Mouse (Mus musculus) lung, adult 10 weeks (tissue): ENCODE measurements around the gene Tuft1. TPM values are rescaled to one million over a fixed set of nuclear protein-coding genes. Genes with fewer than 3 reads are reported as not detected.

Experiments used
- polyA plus RNA-seq: library from polyadenylated mRNA; stranded (reverse); fragments of 350-450 nt; fragmentation: Illumina TruSeq; extraction: RNeasy Lipid Tissue Mini Kit (QIAGEN cat#74804); gene quantifications from one replicate; pipeline ENCODE4 v1.2.3, GENCODE M21; 2014; ENCODE audit warnings: low read depth, low replicate concordance; ENCODE audit not compliant: insufficient read depth

Gene Tuft1
- 18.9 TPM for polyA plus RNA-seq

DNA sequence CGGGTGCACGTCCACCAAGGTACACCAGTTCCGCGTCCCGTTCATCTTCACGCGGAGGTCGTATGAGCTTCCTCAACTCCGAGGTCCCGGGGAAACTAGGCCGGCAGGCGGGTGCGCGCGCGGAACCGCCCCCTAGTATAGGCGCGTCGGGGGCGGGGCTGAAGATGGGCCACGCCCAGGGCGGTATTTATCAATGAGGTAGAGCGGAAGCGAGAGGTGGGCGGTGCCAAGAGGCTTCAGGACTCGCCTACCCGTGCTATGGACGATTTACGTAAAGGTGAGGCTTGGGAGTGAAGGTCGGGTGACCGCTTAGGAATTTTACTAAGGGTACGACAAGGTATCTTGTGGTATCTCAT is at the start of gene Tuft1:
Tuft1 (minus strand) TSS at position 133 of the 356 bp plus-strand sequence.

DNA sequence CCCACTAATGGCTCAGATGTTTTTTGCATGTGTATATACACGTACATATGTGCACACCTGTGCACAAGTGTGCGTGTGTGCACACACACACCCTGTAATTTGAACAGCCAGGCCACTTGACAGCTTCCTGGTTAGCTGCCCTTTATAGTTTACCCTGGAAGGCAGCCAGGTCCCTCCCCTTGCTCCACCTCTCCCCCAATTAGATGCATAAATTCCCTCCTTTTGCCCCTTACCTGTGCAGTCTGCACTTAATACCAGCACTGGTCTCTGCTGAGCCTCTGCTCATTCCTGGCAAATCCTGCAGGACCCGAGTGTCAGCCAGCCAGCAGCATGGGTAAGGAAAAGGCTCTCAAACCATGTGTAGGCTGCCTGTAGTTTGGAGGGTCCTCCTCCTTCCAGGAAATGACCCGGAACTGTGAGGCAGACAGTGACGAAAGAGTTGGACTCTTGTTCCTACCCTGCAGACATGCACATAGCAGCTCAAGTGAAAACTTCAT is 34.7 kb upstream of the Tuft1 start, which contains the start of gene Selenbp2:
Selenbp2 (plus strand) TSS at position 228 of the 497 bp plus-strand sequence.

DNA sequence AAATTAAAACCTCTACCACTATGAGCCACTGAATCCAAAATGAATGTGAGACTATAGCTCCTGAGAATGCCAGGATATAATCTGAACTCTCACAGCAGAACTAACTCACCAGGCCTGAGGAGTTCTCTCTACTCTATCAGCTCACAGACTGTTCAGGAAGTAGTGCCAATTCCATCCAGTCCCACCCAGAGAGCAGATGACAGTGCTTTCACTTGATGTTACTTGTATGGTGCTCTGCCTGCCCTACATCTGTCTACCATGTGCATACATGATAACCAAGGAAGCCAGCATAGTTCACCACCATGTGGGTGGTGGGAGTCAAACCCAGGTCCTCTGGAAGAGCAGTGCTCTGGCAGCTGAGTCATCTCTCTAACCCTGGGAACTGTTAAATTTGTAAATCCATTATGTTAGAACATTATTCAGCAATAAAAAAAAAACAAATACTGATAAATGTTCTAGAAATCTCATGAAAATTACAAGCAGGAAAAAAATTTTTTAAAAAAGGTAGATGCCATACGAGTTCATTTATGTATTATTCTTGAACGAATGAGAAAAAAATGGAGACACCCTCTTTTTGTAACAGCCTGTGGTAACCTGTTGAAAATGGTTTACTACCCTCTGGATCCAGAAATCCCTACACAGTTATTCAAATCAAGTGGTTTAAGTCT is 16.0 kb downstream of the Tuft1 start, which contains the start of gene Gm10972:
Gm10972 (plus strand) TSS at position 618 of the 668 bp plus-strand sequence.

DNA sequence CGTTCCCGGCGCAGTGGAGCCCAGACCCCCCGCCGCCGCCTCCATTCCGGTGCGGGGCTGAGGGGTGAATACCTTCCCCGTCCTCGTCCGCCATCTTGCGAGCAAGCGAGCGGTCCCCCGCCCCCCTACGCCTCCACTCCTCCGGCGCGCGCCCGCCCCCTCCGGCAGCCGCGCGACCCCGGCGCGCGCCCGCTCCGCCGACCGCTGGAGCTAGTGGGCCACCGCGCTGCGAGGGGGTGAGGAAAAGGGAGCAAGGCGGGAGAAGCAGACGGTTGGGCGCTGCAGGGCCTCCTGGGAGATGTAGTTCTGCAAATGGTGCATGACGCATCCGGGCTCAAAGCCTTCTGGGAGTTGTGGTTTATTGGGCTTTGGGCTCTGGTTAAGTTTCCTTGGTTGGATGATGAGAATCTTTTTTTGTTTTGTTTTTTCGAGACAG is 76.2 kb downstream of the Tuft1 start, which contains the start of gene Snx27:
Snx27 (minus strand) TSS at position 261 of the 436 bp plus-strand sequence.

Other genes with a start within 250 kb of the Tuft1 start
- 2.7 TPM for gene Tdrkh, start 245.6 kb downstream of the Tuft1 start, polyA plus RNA-seq
- gene Mrpl9, start 215.6 kb downstream of the Tuft1 start, polyA plus RNA-seq, result 42.6 TPM
- gene Oaz3, start 215.0 kb downstream of the Tuft1 start, polyA plus RNA-seq, result not detected
- gene Celf3, start 180.6 kb downstream of the Tuft1 start, polyA plus RNA-seq, result 0.17 TPM
- gene Riiad1, start 178.5 kb downstream of the Tuft1 start, polyA plus RNA-seq, result 31.7 TPM
- gene Snx27, start 76.2 kb downstream of the Tuft1 start, polyA plus RNA-seq, result 10.9 TPM
- not detected for gene Gm10972, start 15.8 kb downstream of the Tuft1 start, polyA plus RNA-seq
- gene Selenbp2, start 34.7 kb upstream of the Tuft1 start, polyA plus RNA-seq, result 5.0 TPM
- gene Cgn, start 127.6 kb upstream of the Tuft1 start, polyA plus RNA-seq, result 15.6 TPM
- gene Pogz, start 178.7 kb upstream of the Tuft1 start, polyA plus RNA-seq, result 6.0 TPM
- 261 TPM for gene Psmb4, start 228.1 kb upstream of the Tuft1 start, polyA plus RNA-seq